Mouse (Mus musculus) testis, adult 2 months (tissue): Measurements from ENCODE around the gene Klf15.

ENCODE experiments used
- CTCF ChIP-seq: fragments of 200-500 bp; IDR thresholded peaks from 2 replicates; pipeline ENCODE4 v1.5.1; 2012; ENCODE audit warnings: low read depth, mild to moderate bottlenecking, inconsistent platforms, low read length, moderate library complexity; ENCODE audit not compliant: control insufficient read depth, insufficient read depth, insufficient replicate concordance
- POLR2A ChIP-seq: fragments of 200-500 bp; IDR thresholded peaks from 2 replicates; pipeline ENCODE4 v1.6.1; 2012; ENCODE audit warnings: low read depth, mild to moderate bottlenecking, inconsistent platforms, low read length, moderate library complexity; ENCODE audit not compliant: control insufficient read depth

DNA sequence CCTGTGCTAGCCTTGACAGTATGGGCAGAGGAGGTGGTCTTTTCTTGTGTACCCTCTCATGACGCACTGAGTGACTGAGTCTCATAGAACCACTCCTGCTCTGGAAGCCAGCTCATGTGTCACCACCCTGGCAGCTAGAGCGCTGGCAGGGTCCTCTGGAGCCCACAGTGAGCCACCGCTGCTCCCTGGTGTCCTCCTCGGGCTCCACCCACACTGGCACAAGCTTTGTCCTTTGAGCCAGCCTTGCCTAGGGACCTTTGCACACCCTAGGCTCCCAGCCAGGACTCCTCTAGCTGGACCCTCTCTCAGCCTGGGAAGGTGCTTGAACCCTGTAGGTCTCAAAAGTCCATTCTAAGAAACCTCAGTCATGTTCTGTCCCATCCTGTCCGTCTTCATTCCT lies 11.7 kb upstream of the Klf15 start:
- TF ChIP-seq CTCF, result no peak
- no peak for TF ChIP-seq POLR2A
